Mouse (Mus musculus): ENCODE measurements around the gene Rab17. TPM values are rescaled to one million over a fixed set of nuclear protein-coding genes. Genes with fewer than 3 reads are reported as not detected.

Rab17 gene
- 1 to 10 TPM; 2.0 to 2.1 TPM for total RNA-seq (2021)

DNA sequence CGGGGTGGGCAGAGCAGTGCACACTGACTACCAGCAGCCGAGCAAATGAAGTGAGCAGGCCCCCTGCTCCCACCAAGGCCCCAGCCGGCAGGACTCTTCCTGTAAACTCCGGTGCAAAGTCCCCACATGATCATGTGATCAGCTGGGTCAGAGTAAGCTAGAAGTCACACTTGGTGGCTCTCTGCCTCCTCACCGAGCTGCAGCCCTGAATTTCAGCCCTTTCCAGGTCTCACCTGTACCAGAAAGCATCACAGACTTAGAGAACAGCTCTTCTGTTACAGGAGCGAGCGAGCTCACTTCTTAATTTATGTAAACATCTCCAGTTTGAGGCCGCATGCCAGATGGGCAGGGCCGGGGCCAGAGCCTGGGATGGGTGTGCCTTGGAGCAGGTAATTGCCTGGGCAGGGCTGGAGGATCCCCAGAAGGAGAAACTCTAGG, at the start of gene Rab17:
Gene Rab17 (minus strand): TSS at position 315 of the 438 bp plus-strand sequence.
- intact Hi-C loops (cut with DNase I): no loop called here
- no peak for DNase-seq

DNA sequence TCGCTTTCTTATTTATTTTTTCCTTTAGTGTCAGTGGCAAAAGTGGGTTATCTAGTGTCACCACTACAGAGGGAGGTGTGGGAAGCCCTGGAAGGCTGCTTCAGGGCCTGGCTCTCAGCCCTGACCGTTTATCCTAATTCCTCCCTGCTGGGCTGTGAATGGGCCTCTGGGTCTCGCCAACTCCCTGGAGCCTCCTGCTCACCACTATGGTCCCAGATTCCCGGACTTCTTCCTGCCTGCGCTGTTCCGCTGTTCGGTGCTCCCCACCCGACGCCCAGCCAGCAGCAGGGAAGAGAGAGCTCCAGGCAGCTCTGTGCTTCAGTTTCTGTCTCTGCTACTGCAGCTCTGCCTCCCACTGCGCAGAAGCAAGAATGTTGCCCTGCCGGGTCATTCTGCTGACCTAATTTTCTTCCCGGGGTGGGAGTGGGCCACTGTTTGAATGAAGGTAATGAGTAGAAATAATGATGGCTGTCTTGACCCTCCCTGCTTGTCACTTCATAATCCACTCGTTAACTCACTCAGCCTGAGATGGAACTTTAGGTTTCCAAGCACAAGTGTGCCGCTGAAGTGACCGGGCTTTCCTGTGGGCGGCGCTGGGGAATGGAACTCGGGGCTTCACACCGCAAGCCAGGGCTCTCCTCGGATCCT, 47.8 kb upstream of the Rab17 start:
- intact Hi-C loops (cut with DNase I): loop anchor here (2.0 to 5.0 kb wide), 2 partner anchors 35 to 42 kb away; no protein-coding TSS in a partner anchor
- peak; percentile 65 to 71 for DNase-seq

DNA sequence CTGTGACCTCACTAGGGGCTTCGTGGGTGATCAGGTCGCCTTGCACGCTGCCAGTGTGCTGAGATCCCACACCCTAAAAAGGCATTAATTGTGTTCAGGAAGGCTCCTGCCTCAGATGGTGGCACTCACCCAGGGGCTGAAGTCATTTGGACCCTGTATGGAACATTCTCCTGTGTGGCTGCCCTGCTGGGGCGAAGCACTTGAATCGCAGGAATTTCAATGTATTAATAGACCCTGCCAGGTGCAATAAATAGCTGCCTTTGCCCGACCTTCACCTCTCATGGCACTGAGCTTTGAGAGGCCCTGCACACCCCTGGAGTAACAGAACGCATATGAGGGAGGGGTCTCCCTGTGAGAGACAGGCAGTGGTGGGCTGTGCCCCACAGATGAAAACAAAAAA, 46.1 kb upstream of the Rab17 start:
- peak; percentile 47 to 60 for DNase-seq
- intact Hi-C loops (cut with DNase I): loop anchor here (2.0 to 5.0 kb wide), 2 partner anchors 15 to 37 kb away; no protein-coding TSS in a partner anchor

DNA sequence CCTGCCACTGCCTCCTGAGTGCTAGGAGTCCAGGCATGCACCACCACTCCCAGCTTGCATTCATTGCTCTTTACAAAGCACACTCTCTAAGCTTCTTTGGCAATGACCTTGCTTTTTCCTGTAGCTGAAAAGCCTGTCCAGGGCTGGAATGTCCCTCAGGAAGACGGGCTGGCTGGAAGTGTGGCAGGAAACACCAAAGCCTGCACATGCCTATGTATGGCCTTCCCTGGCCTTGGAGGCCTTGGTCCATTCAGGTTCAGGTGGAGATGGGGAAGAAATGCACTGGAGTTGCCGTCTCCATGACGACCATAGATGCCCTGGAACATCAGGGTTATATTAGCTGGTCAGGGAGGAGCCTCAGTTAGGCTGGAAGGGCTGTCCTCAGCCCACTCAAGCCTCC, 44.3 kb upstream of the Rab17 start:
- intact Hi-C loops (cut with DNase I): loop anchor here (2.0 kb wide), 1 partner anchor 13 kb away; no protein-coding TSS in a partner anchor

DNA sequence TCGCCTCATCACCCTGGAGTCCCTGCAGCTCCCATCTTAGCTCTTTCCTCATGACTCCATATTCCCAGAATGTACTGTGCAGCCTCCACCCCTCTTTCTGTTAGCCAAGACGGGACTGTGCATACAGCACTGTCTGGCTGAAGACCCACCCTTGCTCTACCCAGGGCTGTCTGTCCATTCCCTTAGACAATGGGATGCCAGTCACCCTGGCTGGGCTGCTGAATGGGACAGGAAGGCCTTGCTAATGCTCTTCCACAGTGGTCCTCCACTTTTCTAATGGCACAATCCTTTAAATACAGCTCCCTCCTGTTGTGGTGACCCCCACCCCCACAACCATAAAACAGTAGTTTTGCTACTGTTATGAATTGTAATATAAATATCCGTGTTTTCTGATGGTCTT, 41.9 kb upstream of the Rab17 start:
- intact Hi-C loops (cut with DNase I): no loop called here
- no peak for DNase-seq

More for the DNA sequence above, 44.3 kb upstream of the Rab17 start:
- DNase-seq: peak; percentile 46

DNA sequence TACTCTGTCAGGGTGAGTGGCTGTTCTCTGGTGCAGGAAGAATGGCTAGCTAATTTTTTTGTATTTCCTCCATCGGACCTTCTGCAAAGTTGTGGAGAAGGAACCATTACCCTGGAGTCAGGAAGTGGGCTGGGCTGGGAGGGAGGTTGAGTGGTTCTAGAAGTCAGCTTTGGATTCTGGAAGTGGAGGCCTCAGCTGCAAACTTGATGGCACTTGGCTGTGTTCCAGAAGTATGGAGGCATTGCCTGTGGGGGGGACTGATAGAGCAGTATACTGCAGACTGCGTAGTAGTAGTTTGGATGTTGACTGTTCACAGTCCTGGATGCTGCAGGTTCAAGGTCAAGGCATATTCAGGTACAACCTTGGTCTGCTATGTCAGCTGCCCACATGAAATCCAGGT, 41.3 kb upstream of the Rab17 start:
- intact Hi-C loops (cut with DNase I): no loop called here
- DNase-seq: no peak

DNA sequence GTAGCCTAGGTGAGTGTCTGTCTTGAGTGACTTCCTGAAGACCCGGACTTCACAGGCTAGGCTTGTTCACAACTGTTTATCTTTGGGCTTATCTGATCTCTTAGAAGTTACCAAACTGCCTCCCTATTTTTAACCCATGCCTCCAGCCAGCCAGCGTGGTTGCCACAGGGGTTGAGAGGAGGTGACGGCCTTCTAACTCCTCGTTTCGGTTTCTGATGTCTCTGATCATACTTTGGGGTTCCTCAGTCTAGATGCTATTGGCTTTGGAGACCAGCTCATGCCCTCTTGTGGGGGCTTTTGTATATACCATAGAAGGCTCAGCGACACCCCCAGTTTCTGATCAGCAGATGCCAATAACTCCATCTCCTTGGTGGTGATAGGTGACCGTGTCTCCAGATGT, 40.8 kb upstream of the Rab17 start:
- DNase-seq: no peak
- intact Hi-C loops (cut with DNase I): no loop called here

DNA sequence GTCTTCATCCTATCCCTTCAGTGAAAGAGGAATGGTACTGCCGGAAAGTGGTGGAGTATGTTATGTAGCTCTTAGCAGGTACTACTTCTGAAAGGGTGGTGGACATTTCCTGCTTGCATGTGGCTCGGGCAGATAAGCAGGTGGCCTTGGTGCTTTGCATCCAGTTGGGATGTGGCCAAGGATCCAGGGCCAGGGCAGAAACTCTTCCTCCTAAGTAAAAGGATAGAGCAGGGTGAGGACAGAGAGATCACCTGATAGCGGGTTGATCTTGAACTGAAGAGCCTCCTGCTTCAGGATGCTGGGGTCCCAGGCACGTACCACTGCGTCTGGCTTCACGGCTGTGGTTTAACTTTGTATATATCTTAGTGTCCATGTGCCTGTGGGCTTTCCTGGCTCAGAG, 39.8 kb upstream of the Rab17 start:
- intact Hi-C loops (cut with DNase I): no loop called here
- DNase-seq: peak; percentile 7 to 15

DNA sequence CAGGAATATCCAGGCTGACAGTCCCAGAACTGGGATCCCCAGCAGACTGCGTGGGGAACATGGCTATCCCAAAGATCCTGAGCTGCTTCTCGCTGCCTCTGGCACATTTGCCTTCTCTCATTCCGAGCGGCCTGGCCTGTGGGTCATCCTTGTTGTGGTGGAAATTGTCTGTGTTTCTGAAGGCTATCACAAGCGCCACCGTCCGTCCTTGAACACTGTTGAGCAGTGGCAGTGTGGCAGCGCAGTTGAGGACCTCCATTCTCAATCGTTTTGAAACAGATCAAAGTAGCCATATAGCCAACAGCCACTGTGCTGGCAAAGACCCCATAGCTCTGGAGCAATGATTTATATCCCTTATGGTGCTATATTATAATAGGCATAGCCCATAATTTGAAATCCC, 39.3 kb upstream of the Rab17 start:
- intact Hi-C loops (cut with DNase I): no loop called here
- DNase-seq: peak in 1 of 2 experiments; percentile 1

DNA sequence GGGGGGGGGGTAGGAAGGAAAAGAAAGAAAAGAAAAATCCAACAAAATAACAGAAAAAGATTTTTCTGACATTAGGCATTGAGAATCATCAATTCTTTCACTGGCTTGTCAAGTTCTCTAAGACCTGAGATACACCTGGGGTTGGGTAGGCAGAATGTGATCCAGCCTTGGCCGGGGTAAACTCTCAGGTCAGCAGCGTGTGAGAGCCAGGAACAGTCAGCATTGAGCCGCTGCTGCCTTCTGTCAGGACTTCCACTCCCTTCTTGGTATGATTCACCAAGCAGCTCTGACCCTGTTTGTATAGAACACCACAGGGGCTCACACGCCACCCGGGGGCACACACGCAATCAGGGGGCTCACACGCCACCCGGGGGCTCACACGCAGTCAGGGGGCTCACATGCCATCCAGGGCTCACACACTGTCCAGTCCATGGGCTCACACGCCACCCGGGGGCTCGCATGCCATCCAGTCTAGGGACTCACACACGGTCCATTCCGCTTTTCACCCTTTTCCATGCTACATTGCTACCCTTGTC, 38.8 kb upstream of the Rab17 start:
- intact Hi-C loops (cut with DNase I): no loop called here
- no peak for DNase-seq

DNA sequence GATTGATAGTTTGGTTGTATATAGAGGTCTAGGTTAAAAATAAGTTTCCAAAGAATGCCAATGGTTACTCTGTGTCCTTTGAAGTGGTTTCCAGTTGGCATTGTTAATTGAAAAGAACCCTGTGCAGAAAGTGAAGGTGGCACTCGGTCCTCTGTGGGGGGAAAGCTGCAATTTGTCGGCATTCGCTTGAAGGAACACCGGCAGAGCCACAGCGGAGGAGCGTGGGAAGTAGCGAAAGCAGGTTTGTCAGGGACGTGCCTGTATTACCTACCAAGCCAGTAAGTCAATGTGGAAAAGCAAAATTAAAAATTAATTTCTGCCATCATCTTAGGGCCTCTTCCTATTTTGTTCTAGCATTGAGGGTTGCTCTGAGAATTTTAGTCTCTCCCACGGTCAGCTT, 37.2 kb upstream of the Rab17 start:
- peak in 1 of 2 experiments; percentile 2 for DNase-seq
- intact Hi-C loops (cut with DNase I): no loop called here

DNA sequence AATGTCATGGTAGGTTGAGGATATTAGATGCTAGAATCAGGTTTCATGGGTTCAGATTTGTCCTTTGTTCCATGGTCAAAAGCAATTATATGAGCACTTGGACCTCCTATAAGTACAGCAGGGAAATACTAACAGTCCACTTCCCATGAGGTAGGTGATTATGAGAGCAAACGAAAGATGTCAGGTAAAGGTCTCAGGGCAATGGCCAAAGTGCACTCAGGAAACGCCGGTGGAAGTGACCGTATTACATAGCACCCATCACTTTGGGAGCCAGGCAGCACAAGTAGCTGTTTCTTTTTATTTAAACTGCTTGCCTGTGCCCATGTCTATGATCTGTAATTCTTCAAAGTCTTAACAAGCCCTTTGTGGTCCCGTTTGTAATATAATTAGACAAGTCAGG, 36.6 kb upstream of the Rab17 start:
- DNase-seq: no peak
- intact Hi-C loops (cut with DNase I): no loop called here

DNA sequence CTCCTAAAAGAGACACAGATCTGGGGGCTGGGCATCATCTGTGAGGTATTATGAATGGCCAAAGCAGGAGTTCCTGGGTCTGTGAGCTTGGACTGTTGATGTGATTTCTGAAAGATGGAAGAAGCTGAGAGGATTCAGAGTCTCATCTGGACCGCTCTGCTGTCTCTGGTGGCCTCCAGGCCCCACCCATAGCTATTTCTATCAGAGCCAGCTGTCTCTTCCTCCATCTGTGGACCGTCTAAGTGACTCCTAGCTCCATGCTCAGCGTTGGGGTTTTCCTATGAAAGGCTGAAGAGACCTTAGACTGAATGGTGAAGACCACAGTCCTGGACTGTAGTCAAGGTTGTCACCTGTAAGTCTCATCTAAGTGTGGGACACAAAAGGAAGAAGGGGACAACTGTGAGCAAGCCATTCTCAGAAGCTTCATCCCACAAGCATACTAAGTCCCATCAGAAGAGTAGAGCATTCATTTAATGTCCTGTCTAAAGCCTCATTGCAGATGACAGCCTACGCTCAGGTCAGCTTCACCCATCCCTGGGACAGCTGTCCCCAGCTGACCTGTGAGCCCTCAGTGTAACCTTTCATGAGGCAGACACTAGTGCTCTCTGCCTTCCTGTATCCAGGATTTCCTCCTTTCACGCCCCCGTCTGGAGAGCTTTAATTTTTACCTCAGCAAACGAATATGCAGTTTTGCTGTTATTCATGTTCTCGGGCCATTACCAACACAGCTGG, 34.2 kb upstream of the Rab17 start:
- DNase-seq: peak in 1 of 2 experiments; percentile 2
- intact Hi-C loops (cut with DNase I): no loop called here

DNA sequence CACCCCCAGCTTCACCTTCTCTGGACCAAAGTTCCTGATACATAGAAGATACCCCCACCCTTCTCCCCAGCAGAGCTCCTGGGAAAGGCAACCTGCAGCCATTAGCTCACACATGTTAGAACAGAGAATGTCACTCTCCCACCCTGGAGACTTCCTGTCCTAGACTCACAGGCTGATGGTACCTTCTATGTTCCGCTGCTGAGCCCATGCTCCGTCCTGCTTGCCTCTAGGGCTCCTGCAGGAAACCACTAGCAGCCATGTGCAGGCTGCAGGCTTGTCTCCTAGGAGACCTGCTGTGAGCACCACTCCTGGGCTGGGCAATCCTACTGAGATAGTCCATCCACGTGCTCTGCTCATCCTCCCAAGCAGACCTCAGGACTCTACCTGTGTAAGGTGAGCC, 33.2 kb upstream of the Rab17 start:
- intact Hi-C loops (cut with DNase I): no loop called here

DNA sequence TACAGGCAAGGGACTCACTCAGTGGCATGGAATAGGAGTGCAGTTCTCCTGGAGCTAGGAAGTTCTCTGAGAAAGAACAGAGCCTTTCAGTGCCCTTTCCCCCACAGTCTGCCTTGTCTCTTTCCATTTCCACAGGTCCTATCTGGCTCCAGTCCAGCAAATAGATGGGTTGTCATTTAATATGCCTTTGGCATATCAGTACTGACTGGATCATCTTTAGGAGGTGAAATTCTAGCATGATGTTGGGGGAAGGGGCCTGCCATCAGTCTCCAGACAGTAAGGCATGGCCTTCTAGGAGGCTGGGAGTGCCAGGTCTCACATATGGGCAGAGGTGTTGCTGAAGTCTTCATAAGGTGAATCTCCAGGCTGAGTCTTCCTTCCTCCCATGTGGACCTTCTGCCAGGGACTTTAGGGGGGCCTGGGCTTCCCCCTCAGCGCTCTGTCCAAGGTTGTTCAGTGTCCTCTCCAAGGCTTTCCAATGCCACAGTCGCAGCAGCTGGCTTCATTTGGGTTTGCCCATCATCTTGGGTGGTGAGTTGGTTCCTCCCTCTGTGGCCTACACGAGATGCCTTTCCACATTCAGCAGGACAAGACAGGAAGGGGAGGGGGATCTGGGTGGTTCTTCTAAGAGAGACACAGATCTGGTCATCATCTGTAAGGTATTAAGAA, 32.5 kb upstream of the Rab17 start:
- peak; percentile 3 to 15 for DNase-seq
- intact Hi-C loops (cut with DNase I): loop anchor here (2.0 kb wide), 1 partner anchor 13 kb away; no protein-coding TSS in a partner anchor

More for the DNA sequence above, 33.2 kb upstream of the Rab17 start:
- peak in 1 of 2 experiments; percentile 4 for DNase-seq

DNA sequence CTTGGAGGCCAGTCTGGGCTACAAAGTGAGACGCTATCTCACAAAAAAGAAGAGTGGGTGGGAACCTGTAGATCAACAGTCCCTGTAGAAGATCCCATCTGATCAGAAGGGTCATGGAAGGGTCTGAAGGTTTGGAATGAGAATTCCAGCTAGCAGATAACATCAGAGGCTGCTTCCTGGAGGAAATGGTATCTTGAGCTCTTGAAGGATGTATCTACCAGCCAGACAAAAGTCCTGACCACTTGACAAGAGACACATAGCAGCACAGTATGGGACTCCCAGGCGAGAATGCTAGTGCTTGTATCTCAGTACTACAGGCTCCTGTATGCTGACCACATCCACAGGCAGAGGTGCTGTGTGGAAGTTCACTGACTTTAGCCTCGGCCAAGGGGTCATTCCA, 31.6 kb upstream of the Rab17 start:
- intact Hi-C loops (cut with DNase I): loop anchor here (2.0 kb wide), 1 partner anchor 14 kb away; no protein-coding TSS in a partner anchor

DNA sequence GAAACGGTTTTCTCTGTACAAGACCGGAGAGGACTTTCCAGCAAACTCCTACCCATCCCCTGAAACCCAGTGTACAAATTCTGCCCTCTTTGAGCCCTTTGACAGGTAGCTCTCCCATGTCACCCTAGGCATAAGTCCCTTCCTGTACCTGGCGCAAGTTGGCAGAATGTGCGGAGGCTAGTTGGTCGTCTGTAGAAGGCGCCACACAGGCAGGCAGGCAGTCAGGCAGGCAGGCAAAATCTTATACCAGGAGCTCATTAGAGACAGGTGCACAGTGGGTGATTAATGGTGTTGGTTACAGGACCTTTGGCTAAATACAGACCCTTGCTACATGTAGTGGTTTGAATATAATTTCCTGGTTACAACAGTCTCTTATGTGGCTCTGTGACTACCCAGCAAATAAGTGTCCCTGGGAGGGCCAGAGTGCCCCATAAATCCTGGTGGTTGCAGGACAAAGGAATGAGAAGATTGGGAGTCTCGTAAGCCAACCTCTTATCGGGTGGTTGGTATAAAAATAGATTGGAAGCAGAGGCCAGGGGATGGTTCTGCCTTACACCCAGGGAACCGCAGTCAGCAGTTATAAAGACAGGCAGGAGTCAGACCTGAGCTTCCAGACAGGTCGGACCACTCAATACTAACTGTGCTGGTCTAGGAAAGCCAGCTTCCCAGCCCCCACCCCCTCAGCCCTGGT, 30.6 kb upstream of the Rab17 start:
- intact Hi-C loops (cut with DNase I): loop anchor here (2.0 kb wide), 2 partner anchors 15 to 53 kb away; no protein-coding TSS in a partner anchor

More for the DNA sequence above, 31.6 kb upstream of the Rab17 start:
- peak; percentile 4 to 9 for DNase-seq

DNA sequence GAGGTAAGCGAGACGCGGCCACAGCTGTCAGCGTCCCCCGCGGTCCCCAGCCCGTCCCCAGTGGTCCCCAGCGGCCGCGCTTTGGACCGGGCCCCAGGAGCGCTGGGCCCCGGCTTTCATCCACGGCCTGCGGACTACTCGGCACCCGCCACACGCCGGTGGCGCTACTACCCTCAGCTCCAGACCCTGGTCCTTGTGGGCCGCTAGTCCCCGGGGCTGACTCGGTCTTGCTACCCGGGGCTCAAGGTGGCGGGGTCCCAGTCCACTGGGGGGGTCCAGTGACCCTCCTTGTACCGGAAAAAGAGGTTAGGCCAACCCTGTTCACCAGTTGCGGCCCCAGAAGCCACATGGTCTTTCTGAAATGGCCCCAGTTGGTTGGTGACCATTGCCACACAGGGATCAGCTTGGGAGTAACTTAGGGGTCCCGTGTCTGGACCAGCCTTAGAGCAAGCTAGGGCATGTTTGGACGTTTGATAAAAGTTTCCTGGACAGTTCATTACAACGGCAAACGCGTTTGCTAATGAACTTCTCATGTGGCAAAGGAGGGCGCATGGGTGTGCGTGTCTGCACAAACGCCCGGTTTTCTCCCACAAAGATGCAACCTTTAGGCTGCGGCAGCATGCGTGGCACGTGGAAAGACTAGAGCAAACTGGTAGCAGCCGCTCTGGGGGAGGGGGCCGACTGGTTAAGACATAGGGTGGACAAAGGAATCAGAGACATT, 29.6 kb upstream of the Rab17 start:
- peak in 1 of 2 experiments; percentile 37 for DNase-seq
- intact Hi-C loops (cut with DNase I): loop anchor here (2.0 kb wide), 1 partner anchor 54 kb away; no protein-coding TSS in a partner anchor

More for the DNA sequence above, 30.6 kb upstream of the Rab17 start:
- DNase-seq: peak; percentile 25 to 26

DNA sequence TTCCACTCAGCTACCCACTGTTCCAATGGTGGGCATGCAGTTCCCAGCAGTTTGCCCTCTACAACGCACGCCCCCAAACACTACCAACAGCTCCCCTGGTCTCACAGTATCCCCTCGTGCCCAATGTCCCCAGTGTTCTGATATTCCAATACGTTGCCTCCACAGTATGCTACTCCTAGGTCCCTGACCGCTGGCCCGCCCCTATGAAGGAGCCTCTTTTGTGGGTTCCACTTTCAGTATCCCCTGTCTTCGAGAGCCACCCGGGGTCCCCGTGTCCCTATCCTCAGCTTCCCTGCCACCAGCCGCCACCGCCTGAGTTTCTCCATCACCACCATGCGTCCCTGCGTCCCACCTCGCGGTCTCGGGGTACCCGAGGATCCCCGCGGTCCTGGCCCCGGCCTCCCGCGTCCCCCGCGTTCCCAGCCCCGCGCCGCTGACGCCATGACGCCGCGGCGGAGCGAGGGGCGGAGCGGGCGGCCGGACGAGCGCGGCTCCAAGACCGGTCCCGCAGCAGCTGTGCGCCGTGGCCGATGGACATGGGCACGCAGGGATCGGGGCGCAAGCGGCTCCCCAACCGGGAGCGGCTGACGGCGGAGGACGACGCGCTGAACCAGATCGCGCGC, 28.9 kb upstream of the Rab17 start, which contains the start of gene Lrrfip1:
Gene Lrrfip1 (plus strand): TSS at position 470 of the 623 bp plus-strand sequence.
- peak; percentile 74 to 85 for DNase-seq
- intact Hi-C loops (cut with DNase I): loop anchor here (2.0 kb wide), 1 partner anchor 54 kb away; no protein-coding TSS in a partner anchor

Data from heart, postnatal 36 days (tissue).